Mouse (Mus musculus) limb, embryonic 14.5 days (tissue): Measurements from ENCODE around the gene Ccr7. TPM values are rescaled to one million over a fixed set of nuclear protein-coding genes. Genes with fewer than 3 reads are reported as not detected.

Experiments
- ATAC-seq: fragments of 200-750 bp; cut with Nextera tagmentation; 2 replicates; pipeline ENCODE4 v1.8.0; 2017; ENCODE audit warnings: low read depth, moderate number of reproducible peaks, moderate TSS enrichment; ENCODE audit not compliant: low FRiP score
- DNase-seq: peaks from one replicate; pipeline ENCODE4 v3.0.0-alpha.2; 2015; ENCODE audit warnings: low spot score
- H3K27ac ChIP-seq: fragments of 300-500 bp; sonication (generic); replicated peaks from 2 replicates; pipeline ENCODE4 v1.5.1; 2014; ENCODE audit warnings: low read depth, mild to moderate bottlenecking, low read length, moderate library complexity, mixed read lengths
- H3K27me3 ChIP-seq: fragments of 300-500 bp; sonication (generic); 2 replicates; pipeline ENCODE4 v1.6.1; 2014; ENCODE audit warnings: low read length, mixed read lengths; ENCODE audit not compliant: control insufficient read depth, insufficient read depth
- H3K36me3 ChIP-seq: fragments of 300-500 bp; sonication (generic); 2 replicates; pipeline ENCODE4 v1.6.1; 2014; ENCODE audit warnings: mild to moderate bottlenecking, low read length, moderate library complexity, mixed read lengths; ENCODE audit not compliant: control insufficient read depth, insufficient read depth
- H3K4me1 ChIP-seq: fragments of 300-500 bp; sonication (generic); 2 replicates; pipeline ENCODE4 v1.6.1; 2014; ENCODE audit warnings: antibody characterized with exemption, low read length, mixed read lengths; ENCODE audit not compliant: control insufficient read depth, insufficient read depth
- H3K4me2 ChIP-seq: fragments of 300-500 bp; sonication (generic); replicated peaks from 2 replicates; pipeline ENCODE4 v1.6.1; 2014; ENCODE audit warnings: low read depth, mild to moderate bottlenecking, low read length, moderate library complexity; ENCODE audit not compliant: severe bottlenecking
- H3K4me3 ChIP-seq: fragments of 300-500 bp; sonication (generic); replicated peaks from 2 replicates; pipeline ENCODE4 v1.5.1; 2014; ENCODE audit warnings: low read length
- H3K9ac ChIP-seq: fragments of 300-500 bp; sonication (generic); 2 replicates; pipeline ENCODE4 v1.6.1; 2014; ENCODE audit warnings: mild to moderate bottlenecking, low read depth, low read length, moderate library complexity; ENCODE audit not compliant: severe bottlenecking
- H3K9me3 ChIP-seq: fragments of 300-500 bp; sonication (generic); 2 replicates; pipeline ENCODE4 v1.6.1; 2016; ENCODE audit warnings: low read length; ENCODE audit not compliant: control insufficient read depth
- POLR2A ChIP-seq: fragments of 200-500 bp; IDR thresholded peaks from 2 replicates; pipeline ENCODE4 v1.8.0; 2012; ENCODE audit warnings: inconsistent platforms, mild to moderate bottlenecking, moderate library complexity, borderline replicate concordance; ENCODE audit not compliant: insufficient read depth, insufficient read length; ENCODE audit errors: extremely low read depth
- WGBS: fragments of 180-500 bp; shearing (Covaris S2); extraction: QIAGEN DNeasy Blood & Tissue Kit; methylation state at CpG from one replicate; pipeline ENCODE4 v1.1.7; 2014; 5-methylcytosine and 5-hydroxymethylcytosine counted together
- polyA plus RNA-seq, 2 experiments: library from polyadenylated mRNA; depleted of rRNA in 1 of 2; stranded (reverse) in 1 of 2; unstranded in 1 of 2; fragments of >200 nt; fragmentation: Nextera tagmentation in 1 of 2; extraction: Ambion mirVana in 1 of 2; gene quantifications; 2 replicates each; pipeline versions ENCODE4 v1.2.1 to v1.2.3; 2012 to 2014

Ccr7 gene
- polyA plus RNA-seq, 2 experiments: 0.65 to 0.94 TPM

DNA sequence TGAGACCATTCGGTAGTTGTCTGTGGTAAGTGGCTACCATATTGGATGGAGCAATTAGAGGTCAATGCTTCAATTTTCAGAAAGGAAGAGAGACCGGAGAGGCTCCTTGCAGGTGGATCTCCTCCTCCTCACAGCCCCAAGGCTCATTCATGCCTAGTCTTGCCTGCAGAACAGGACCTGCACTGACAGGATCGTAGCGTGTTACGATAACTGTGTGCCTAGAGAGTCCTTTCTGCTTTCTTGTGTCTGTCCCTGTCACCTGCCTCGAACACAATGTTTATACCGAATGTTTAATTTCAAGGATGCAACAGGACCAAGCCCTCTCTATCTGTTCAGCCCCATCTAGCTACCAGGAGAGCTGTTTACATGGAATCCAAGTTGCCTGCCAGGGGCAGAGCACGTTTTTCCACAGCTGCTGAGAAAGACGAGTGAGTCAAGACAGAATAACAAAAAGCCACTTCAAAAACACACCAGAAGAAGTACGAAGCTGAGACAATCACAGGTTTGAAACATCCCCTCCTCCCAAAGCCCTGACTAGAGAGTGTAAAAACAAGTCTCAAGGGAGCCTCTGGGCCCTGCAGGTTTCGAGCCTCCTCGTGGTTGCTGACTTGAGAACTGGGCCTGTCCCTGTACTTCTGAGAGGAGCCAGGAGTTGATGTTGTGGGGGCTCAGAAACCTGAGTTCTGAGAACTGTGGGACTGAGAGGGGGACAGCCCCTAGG, 15.8 kb upstream of the Ccr7 start:
- no peak for DNase-seq
- no peak for ATAC-seq

DNA sequence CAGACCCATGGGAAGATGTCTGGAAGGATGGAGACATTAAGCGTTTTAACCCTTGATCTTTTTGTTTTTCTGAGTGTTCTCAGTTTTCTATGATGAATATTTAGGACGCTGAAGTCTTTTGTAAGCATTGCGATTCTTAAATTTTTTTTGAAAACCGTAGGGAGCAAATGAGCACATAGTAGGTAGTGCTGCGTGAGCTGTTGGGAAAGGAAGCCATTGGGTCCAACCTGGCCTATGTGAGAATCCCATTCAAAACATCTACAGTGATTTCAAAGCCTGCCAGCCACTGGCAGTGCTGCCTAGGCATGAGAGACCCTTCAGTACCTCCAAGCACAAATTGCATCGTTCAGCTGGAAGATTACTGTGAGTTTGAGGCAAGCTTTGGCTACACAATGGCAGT, 15.1 kb upstream of the Ccr7 start:
- Histone ChIP-seq H3K9me3 (no peaks in the 10 kb centered on the region), H3K4me1 (no peaks in the 10 kb centered on the region), H3K27ac (no peak overlapping the region), H3K4me2 (no peak overlapping the region), H3K4me3 (no peak overlapping the region), H3K9ac (no peak overlapping the region), H3K36me3 (no peaks in the 10 kb centered on the region), H3K27me3 (no peaks in the 10 kb centered on the region)
- no peak for TF ChIP-seq POLR2A
- 90% methylated on average over 6 of the region's 6 CpGs for WGBS
- ATAC-seq (no peak), DNase-seq (no peak)

More for the DNA sequence above, 15.8 kb upstream of the Ccr7 start:
- no peak overlapping the region for H3K4me3 ChIP-seq
- no peaks in the 10 kb centered on the region for H3K9me3 ChIP-seq
- no peak overlapping the region for H3K9ac ChIP-seq
- no peaks in the 10 kb centered on the region for H3K27me3 ChIP-seq
- 66% methylated on average over 12 of the region's 12 CpGs for WGBS
- no peak overlapping the region for H3K27ac ChIP-seq
- H3K4me2 ChIP-seq: no peak overlapping the region
- H3K36me3 ChIP-seq: no peaks in the 10 kb centered on the region
- TF ChIP-seq POLR2A: no peak
- H3K4me1 ChIP-seq: no peaks in the 10 kb centered on the region

- Histone ChIP-seq H3K27me3 (no peaks in the 10 kb centered on the region), H3K4me3 (no peak overlapping the region), H3K9ac (no peak overlapping the region), H3K4me1 (no peaks in the 10 kb centered on the region), H3K9me3 (no peaks in the 10 kb centered on the region), H3K27ac (no peak overlapping the region), H3K36me3 (no peaks in the 10 kb centered on the region), H3K4me2 (no peak overlapping the region)
- ATAC-seq: no peak
- no peak for DNase-seq
- 79% methylated on average over 2 of the region's 2 CpGs for WGBS
- no peak for TF ChIP-seq POLR2A
Measured at GRCm38 (mm10) chr11:99169438-99169837, 14.6 kb upstream of the Ccr7 start.

GRCm38 (mm10) chr11:99168030-99168474, 13.2 kb upstream of the Ccr7 start:
- DNase-seq: no peak
- Histone ChIP-seq H3K36me3 (no peaks in the 10 kb centered on the region), H3K4me3 (no peak overlapping the region), H3K27me3 (no peaks in the 10 kb centered on the region), H3K4me1 (no peaks in the 10 kb centered on the region), H3K9ac (0 out of 2 replicates have a peak overlapping the region, but pooled peaks have one; percentile 16), H3K4me2 (no peak overlapping the region), H3K9me3 (no peaks in the 10 kb centered on the region), H3K27ac (no peak overlapping the region)
- 73% methylated on average over 12 of the region's 12 CpGs for WGBS
- no peak for TF ChIP-seq POLR2A
- ATAC-seq: no peak

DNA sequence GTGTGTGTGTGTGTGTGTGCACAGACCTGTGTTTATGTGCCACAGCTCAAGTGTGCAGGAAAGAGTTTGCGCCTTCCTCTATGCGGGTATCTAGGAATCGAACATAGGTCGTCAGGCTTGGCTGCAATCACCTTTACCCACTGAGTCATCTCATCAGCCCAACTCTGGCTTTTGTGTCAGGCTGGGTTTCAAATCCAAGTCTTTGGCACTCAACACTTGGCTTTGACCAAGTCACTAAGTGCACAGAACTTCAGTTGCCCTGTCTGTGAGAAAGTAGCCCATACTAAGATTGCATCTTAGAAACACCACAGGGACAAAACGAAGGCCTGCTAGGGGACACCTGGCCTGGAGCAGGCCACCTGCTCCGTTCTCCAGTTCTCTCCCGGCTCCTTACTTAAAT, 12.7 kb upstream of the Ccr7 start:
- Histone ChIP-seq H3K36me3 (no peaks in the 10 kb centered on the region), H3K4me3 (no peak overlapping the region), H3K4me2 (no peak overlapping the region), H3K9ac (no peak overlapping the region), H3K9me3 (no peaks in the 10 kb centered on the region), H3K27me3 (no peaks in the 10 kb centered on the region), H3K27ac (no peak overlapping the region), H3K4me1 (no peaks in the 10 kb centered on the region)
- ATAC-seq: no peak
- TF ChIP-seq POLR2A: no peak
- 89% methylated on average over 7 of the region's 7 CpGs for WGBS
- no peak for DNase-seq

GRCm38 (mm10) chr11:99166241-99166640, 11.4 kb upstream of the Ccr7 start:
- DNase-seq (no peak), ATAC-seq (no peak)
- no peak for TF ChIP-seq POLR2A
- Histone ChIP-seq H3K36me3 (no peaks in the 10 kb centered on the region), H3K9ac (no peak overlapping the region), H3K4me1 (no peaks in the 10 kb centered on the region), H3K9me3 (no peaks in the 10 kb centered on the region), H3K27me3 (no peaks in the 10 kb centered on the region), H3K27ac (no peak overlapping the region), H3K4me2 (no peak overlapping the region), H3K4me3 (no peak overlapping the region)
- whole genome bisulfite sequencing: 93% methylated on average over 7 of the region's 7 CpGs
